Mouse (Mus musculus) midbrain, embryonic 14.5 days (tissue): ENCODE measurements at regions not wholly inside any gene's neighbourhood (a gene's known extent, or its start where the extent isn't known, plus 50 kb on each side); places are given as distances from the start of the nearest gene placed in this dataset.

Experiments used
- ATAC-seq: fragments of 200-750 bp; cut with Nextera tagmentation; 2 replicates; pipeline ENCODE4 v1.8.0; 2017; ENCODE audit warnings: moderate number of reproducible peaks, moderate library complexity; ENCODE audit not compliant: low FRiP score, low TSS enrichment
- DNase-seq: peaks from one replicate; pipeline ENCODE4 v3.0.0-alpha.2; 2015
- H3K27ac ChIP-seq: fragments of 300-500 bp; sonication (generic); replicated peaks from 2 replicates; pipeline ENCODE4 v1.5.1; 2014; ENCODE audit warnings: mild to moderate bottlenecking, low read depth, low read length, moderate library complexity
- H3K27me3 ChIP-seq: fragments of 300-500 bp; sonication (generic); 2 replicates; pipeline ENCODE4 v1.6.1; 2014; ENCODE audit warnings: low read length, control low read depth, mixed read lengths; ENCODE audit not compliant: control insufficient read depth, insufficient read depth
- H3K36me3 ChIP-seq: fragments of 300-500 bp; sonication (generic); 2 replicates; pipeline ENCODE4 v1.6.1; 2014; ENCODE audit warnings: low read length, control low read depth; ENCODE audit not compliant: control insufficient read depth, insufficient read depth
- H3K4me1 ChIP-seq: fragments of 300-500 bp; sonication (generic); 2 replicates; pipeline ENCODE4 v1.6.1; 2014; ENCODE audit warnings: mild to moderate bottlenecking, antibody characterized with exemption, low read length, control low read depth; ENCODE audit not compliant: control insufficient read depth, insufficient read depth
- H3K4me2 ChIP-seq: fragments of 300-500 bp; sonication (generic); 2 replicates; pipeline ENCODE4 v1.6.1; 2014; ENCODE audit warnings: mild to moderate bottlenecking, low read length, moderate library complexity
- H3K4me3 ChIP-seq: fragments of 300-500 bp; sonication (generic); replicated peaks from 2 replicates; pipeline ENCODE4 v1.5.1; 2014; ENCODE audit warnings: low read depth, low read length
- H3K9ac ChIP-seq: fragments of 300-500 bp; sonication (generic); replicated peaks from 2 replicates; pipeline ENCODE4 v1.6.1; 2014; ENCODE audit warnings: mild to moderate bottlenecking, low read length, moderate library complexity
- H3K9me3 ChIP-seq: fragments of 300-500 bp; sonication (generic); 2 replicates; pipeline ENCODE4 v1.6.1; 2016; ENCODE audit warnings: low read length, control low read depth, mixed read lengths; ENCODE audit not compliant: control insufficient read depth
- WGBS: fragments of 180-500 bp; shearing (Covaris S2); extraction: QIAGEN DNeasy Blood & Tissue Kit; methylation state at CpG from one replicate; pipeline ENCODE4 v1.1.7; 2014; 5-methylcytosine and 5-hydroxymethylcytosine counted together

DNA sequence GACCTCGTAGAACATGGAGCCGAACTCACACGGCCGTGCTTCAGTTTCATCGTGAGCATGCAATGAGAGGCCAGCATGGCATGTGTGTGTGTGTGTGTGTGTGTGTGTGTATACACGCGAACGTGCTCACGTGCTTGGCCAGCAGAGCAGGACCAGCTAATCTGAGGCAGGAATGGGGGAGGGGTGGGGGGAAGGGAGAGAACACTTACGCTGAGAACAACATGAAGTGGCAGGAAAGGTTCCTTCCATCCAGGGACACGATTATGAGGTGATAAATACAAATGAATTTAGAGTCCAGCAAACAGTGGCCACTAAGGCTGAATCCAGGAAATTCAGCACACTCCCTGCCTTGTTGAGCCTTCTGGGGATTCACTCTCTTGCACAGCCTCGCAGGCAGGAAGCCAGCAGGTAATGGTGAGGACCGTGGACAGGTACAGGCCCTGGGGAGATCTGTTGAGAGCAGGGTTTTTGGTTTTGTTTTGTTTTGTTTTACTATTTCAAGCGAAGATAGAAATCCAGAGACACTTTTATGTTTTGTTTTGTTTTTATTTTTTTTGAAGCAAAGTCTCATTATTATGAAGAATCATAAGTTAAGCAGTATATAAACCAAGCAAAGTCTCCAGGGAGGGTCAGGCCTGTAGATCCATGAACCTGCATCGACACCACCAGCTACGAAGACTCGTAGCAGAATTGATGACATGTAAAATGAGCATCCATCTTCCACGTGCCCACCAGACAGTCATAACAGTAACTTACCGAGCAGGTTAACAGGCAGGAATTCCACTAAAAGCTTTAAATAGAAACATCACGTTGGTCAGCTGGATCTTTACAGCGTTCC, 452.0 kb downstream of the Wdr11 start:
- H3K36me3 ChIP-seq = no peaks in the 10 kb centered on the region
- H3K4me2 ChIP-seq = no peak overlapping the region
- no peak overlapping the region for H3K27ac ChIP-seq
- no peaks in the 10 kb centered on the region for H3K9me3 ChIP-seq
- no peak overlapping the region for H3K9ac ChIP-seq
- H3K4me3 ChIP-seq = no peak overlapping the region
- WGBS = 51% methylated on average over 21 of the region's 21 CpGs
- ATAC-seq (no peak), DNase-seq (peak; percentile 38)
- no peaks in the 10 kb centered on the region for H3K4me1 ChIP-seq
- no peaks in the 10 kb centered on the region for H3K27me3 ChIP-seq

DNA sequence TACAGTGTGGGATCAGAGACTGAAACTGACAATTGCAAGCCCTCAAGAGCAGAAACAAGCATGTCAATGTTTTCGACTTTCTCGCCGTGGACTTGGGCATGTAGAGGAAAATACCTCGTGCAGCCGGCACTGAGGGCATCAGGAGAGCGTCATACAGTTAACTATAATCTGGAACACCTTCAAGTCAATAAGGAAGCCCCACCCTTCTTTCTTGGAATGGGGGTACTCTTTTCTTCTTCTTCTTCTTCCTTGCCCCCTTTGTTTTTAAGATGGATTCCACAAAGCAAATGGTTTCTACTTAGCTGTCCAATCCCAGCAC, 452.5 kb downstream of the Wdr11 start:
- H3K4me1 ChIP-seq = no peaks in the 10 kb centered on the region
- no peak overlapping the region for H3K9ac ChIP-seq
- 87% methylated on average over 6 of the region's 6 CpGs for WGBS
- DNase-seq (no peak), ATAC-seq (no peak)
- no peaks in the 10 kb centered on the region for H3K9me3 ChIP-seq
- H3K4me2 ChIP-seq = no peak overlapping the region
- H3K27me3 ChIP-seq = no peaks in the 10 kb centered on the region
- no peak overlapping the region for H3K4me3 ChIP-seq
- H3K36me3 ChIP-seq = no peaks in the 10 kb centered on the region
- H3K27ac ChIP-seq = no peak overlapping the region

DNA sequence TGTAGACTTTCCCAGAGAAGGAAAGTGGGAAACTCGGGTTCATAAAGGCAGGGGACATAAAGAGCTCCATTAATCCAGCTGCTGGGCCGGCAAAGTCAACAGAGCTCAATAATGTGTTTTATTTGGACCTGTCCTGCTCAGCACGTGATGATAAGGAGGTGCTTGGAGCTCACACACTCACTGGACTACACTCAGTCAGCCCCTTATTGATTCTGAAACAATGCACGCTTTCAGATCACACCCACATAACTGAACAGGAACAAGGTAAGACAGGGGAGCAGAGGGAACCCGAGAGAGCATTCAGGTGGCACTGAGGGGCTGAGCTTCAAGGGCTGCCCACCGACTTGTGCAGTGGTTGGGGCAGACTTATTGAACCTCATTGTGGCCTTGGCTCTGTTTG, 452.9 kb downstream of the Wdr11 start:
- H3K27ac ChIP-seq = no peak overlapping the region
- no peak for ATAC-seq
- H3K36me3 ChIP-seq = no peaks in the 10 kb centered on the region
- H3K4me2 ChIP-seq = no peak overlapping the region
- H3K27me3 ChIP-seq = no peaks in the 10 kb centered on the region
- DNase-seq = no peak
- H3K9me3 ChIP-seq = no peaks in the 10 kb centered on the region
- 82% methylated on average over 6 of the region's 6 CpGs for WGBS
- no peak overlapping the region for H3K9ac ChIP-seq
- H3K4me1 ChIP-seq = no peaks in the 10 kb centered on the region
- H3K4me3 ChIP-seq = no peak overlapping the region

DNA sequence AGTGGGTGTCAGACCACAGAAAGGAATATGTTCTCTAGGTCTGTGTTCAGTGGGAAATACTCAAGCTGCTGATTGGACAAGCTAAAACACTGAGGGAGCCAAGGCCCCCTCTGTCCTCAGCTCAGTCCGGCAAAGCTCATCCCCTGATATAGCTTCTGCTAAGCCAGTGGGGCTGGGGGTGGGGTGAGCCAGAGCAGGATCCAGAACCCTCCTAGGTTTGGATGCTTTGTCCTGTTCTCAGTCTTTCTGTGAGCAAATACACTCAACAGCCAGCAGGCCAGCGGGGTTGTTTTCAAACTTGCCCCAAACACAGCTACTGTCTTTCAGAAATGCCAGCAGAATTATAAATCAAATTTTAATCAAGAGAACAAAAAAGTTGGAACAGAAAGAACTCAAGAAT, 454.4 kb downstream of the Wdr11 start:
- ATAC-seq (no peak), DNase-seq (no peak)
- H3K4me2 ChIP-seq = no peak overlapping the region
- no peak overlapping the region for H3K9ac ChIP-seq
- WGBS = 64% methylated on average over 2 of the region's 2 CpGs
- no peak overlapping the region for H3K27ac ChIP-seq
- H3K4me3 ChIP-seq = no peak overlapping the region
- no peaks in the 10 kb centered on the region for H3K4me1 ChIP-seq
- no peaks in the 10 kb centered on the region for H3K9me3 ChIP-seq
- no peaks in the 10 kb centered on the region for H3K36me3 ChIP-seq
- H3K27me3 ChIP-seq = no peaks in the 10 kb centered on the region

DNA sequence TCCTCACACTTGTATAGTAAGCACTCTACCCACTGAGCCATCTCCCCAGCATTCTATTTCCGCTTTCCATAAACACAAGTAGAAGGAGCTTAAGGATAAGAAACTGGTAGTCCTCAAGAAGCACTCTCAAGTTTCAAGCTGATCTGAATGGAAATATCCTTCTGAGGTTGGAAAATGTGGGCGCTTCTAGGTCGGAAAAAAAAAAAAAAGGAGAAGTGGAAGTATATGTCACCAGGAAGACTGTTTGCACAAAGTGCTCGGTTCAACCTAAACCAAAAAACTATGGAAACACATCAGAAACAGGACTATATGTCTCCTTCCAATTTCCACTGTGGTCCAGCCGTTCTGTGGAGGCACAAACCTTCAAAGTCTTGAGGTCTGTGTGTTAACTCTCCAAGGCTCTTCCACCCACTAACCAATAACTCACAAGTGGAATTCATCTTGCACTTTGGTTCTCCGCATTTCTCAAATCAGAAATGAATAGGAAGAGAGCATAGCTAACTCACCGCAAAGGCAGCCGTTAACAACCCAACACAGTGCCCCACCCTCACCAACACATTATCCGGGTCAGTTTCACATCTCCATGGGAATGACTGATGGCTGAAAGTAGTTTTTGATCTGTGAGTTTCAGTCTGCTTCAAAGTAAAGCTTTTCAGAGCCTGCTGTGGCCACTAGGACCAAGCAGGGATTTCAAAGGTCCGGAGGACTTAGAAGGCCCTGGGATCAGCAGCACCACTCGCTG, 455.8 kb downstream of the Wdr11 start:
- DNase-seq (no peak), ATAC-seq (no peak)
- Histone ChIP-seq H3K9me3 (no peaks in the 10 kb centered on the region), H3K36me3 (no peaks in the 10 kb centered on the region), H3K27ac (no peak overlapping the region), H3K27me3 (no peaks in the 10 kb centered on the region), H3K4me3 (no peak overlapping the region), H3K4me1 (no peaks in the 10 kb centered on the region), H3K4me2 (no peak overlapping the region), H3K9ac (no peak overlapping the region)
- 37% methylated on average over 11 of the region's 11 CpGs for WGBS

DNA sequence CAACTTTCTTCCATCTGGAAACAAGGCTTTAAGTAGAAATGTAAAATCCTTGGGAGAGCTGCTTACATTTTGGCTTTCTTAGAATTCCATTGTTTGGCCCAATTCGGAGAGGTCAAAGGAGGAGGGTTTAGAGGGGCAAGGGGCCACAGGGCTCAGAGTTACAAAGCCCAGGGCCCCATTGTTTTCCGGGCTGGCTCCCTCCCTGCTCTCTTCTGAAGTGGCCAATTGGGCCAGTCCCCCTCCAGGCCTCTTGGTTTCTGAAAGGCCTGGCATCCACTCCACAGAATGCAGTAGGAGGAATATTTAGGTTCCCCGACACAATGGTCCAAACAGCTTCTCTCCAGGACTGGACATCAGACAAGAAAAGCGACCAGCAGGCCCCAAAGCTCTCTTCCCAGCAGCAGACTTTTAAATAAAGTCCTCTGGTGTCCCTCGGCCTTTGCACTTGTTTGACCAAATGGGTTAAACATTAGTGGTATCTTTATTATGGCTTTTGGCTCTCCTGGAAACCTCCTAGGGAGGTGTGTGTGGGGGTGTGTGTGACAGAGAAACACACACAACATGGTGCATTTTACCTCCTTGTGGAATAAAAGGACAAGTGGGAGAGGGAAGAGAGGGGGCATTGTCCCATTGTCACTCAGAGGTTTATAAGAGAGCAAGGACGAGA, 456.6 kb downstream of the Wdr11 start:
- no peak overlapping the region for H3K4me2 ChIP-seq
- no peaks in the 10 kb centered on the region for H3K27me3 ChIP-seq
- WGBS = 8% methylated on average over 6 of the region's 6 CpGs
- no peak overlapping the region for H3K27ac ChIP-seq
- no peak for DNase-seq
- no peak for ATAC-seq
- H3K4me1 ChIP-seq = no peaks in the 10 kb centered on the region
- no peak overlapping the region for H3K9ac ChIP-seq
- no peaks in the 10 kb centered on the region for H3K9me3 ChIP-seq
- no peaks in the 10 kb centered on the region for H3K36me3 ChIP-seq
- H3K4me3 ChIP-seq = no peak overlapping the region

DNA sequence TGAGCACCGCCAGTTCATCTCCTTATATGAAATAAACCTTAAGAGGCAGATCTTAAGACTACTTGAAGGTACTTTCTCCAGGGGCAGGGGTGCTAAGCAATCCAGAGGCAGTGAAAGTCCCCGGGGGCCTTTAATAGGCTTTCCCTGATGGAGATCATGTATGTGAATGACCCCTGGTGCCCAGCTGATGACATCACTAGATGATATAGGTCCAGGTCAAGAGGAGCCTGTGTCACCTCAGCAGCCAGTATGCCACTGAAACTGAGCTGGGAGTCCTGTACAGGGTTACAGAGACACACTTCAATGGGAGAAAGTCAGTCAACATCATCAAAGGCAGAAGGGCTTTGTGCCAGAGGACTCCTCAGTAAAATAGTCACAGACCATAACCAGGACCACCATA, 457.8 kb downstream of the Wdr11 start:
- Histone ChIP-seq H3K4me3 (no peak overlapping the region), H3K4me2 (no peak overlapping the region), H3K4me1 (no peaks in the 10 kb centered on the region), H3K27ac (no peak overlapping the region), H3K36me3 (no peaks in the 10 kb centered on the region), H3K27me3 (no peaks in the 10 kb centered on the region), H3K9me3 (no peaks in the 10 kb centered on the region), H3K9ac (no peak overlapping the region)
- WGBS = 91% methylated on average over 2 of the region's 2 CpGs
- DNase-seq (no peak), ATAC-seq (no peak)

DNA sequence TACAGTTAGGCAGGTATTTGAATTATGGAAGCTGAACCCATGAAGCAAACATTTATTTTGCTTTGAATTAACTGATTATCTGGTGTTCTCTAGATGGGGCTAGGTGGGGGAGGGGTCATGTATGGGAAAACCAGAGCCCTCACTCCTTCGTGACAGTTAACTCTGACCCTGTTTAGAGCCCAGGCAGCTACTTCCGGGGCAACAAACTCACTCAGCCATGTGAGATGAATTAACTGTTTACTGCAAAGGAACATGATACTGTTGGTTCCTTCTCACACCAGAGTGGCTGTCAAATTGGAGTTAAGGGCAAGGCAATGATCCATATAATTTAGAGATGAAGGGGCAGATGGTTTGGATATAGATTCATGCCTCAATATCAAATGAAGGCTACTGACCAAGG, 458.5 kb downstream of the Wdr11 start:
- H3K4me2 ChIP-seq = no peak overlapping the region
- DNase-seq (no peak), ATAC-seq (no peak)
- H3K4me3 ChIP-seq = no peak overlapping the region
- no peaks in the 10 kb centered on the region for H3K27me3 ChIP-seq
- no peaks in the 10 kb centered on the region for H3K4me1 ChIP-seq
- no peaks in the 10 kb centered on the region for H3K36me3 ChIP-seq
- no peak overlapping the region for H3K9ac ChIP-seq
- no peak overlapping the region for H3K27ac ChIP-seq
- WGBS = 20% methylated on average over 2 of the region's 2 CpGs
- H3K9me3 ChIP-seq = no peaks in the 10 kb centered on the region
